16 mouse cellular contexts compared by ENCODE assay signal in the genomic region with DNA sequence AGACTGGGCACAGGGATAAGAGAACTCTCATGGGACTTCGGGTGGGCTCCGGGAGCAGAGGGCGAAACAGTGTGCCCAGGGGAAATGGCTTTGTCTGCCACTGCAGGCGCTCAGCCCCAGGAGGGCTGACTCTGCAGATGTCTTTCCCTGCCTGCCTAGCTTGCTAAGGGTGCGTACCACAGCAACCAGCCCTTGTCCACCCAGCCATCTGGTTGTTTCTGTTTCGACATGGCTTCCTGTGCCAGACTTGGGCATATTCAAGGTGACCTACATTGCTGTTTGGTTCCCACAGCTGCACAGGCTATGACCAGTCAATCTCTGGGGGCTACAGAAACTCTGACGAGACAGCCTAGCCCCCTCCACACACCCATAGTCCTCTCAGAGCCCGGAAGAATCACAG.
DNase-seq lines count a peak whose midpoint lies in the region; ATAC-seq and TF ChIP-seq lines count a peak whose summit lies in the region.
"Had no signal": no experiment of that assay in that cellular context is flagged by ENCODE, and none has a peak within 500 bp of the region (broad histone marks: within the 10 kb centered on the region; RNA-seq: fewer than 3 reads in every experiment).

No protein-coding gene starts in this region.

- WGBS in heart, embryonic 16.5 days, result 83% methylated on average over 8 of the region's 8 CpGs

- H3K9me3 ChIP-seq in heart, embryonic 16.5 days (replicated peaks; ENCODE audit: control insufficient read depth, low read length), result no peaks in the 10 kb centered on the region
- no peaks in the 10 kb centered on the region for H3K9me3 ChIP-seq in CH12.LX (replicated peaks; ENCODE audit: low read length)
- H3K9me3 ChIP-seq: hindbrain, embryonic 13.5 days; stomach, embryonic 15.5 days had no signal

- H3K4me3 ChIP-seq in heart, embryonic 16.5 days (ENCODE audit: low read length), result no peak overlapping the region
- H3K4me3 ChIP-seq in CH12.LX (replicated peaks in 1 of 3; ENCODE audit: low read depth in 2 of 3, low read length in 2 of 3, poor library complexity in 1 of 3), result no peak overlapping the region
- H3K4me3 ChIP-seq: hindbrain, embryonic 13.5 days; stomach, embryonic 15.5 days had no signal

- dilution Hi-C loops in CH12.LX (cut with MboI; ENCODE audit: extremely low pct_ligation_motif_present, extremely low pct_unique_long_range_greater_than_20kb, low sequenced_read_pairs), result no loop called here

- TF ChIP-seq POLR2A in CH12.LX (IDR thresholded peaks at IDR 0.05; ENCODE audit: low read depth, low read length), result no peak

- H3K27me3 ChIP-seq in heart, embryonic 16.5 days (ENCODE audit: control insufficient read depth, insufficient read depth, low read length), result no peaks in the 10 kb centered on the region
- H3K27me3 ChIP-seq in CH12.LX (replicated peaks), result no peaks in the 10 kb centered on the region
- H3K27me3 ChIP-seq: hindbrain, embryonic 13.5 days; Patski; stomach, embryonic 15.5 days had no signal

- TF ChIP-seq EP300 in CH12.LX (IDR thresholded peaks at IDR 0.05; ENCODE audit: low read length), result peak; percentile 81

- no peak; the same call in 1 of the 2 replicates for TF ChIP-seq RAD21 in CH12.LX (IDR thresholded peaks at IDR 0.05; ENCODE audit: low read depth, low read length)

- ATAC-seq in heart, embryonic 16.5 days (replicated peaks; ENCODE audit: extremely low read depth, insufficient read depth, low FRiP score), result no peak
- peak; percentile 42 to 72; a peak in 3 of 4 replicates for ATAC-seq in hematopoietic stem cell, adult 5-6 weeks (replicated peaks in 1 of 2; ENCODE audit: insufficient read depth in 1 of 2, low FRiP score in 2 of 2, low TSS enrichment in 1 of 2, low read depth in 1 of 2, poor library complexity in 2 of 2, severe bottlenecking in 2 of 2)
- ATAC-seq: intestine, postnatal 0 days; Patski had no signal

- intact Hi-C loops in heart, postnatal 14 days (cut with DNase I), result no loop called here

- H3K9ac ChIP-seq in heart, embryonic 16.5 days (ENCODE audit: low read length), result 0 out of 2 replicates have a peak overlapping the region, but pooled peaks have one; percentile 13
- no peak overlapping the region for H3K9ac ChIP-seq in CH12.LX (ENCODE audit: insufficient read depth, low read depth)
- H3K9ac ChIP-seq: hindbrain, embryonic 13.5 days; stomach, embryonic 15.5 days had no signal

- H3K4me1 ChIP-seq in heart, embryonic 16.5 days (ENCODE audit: control insufficient read depth, insufficient read depth, low read length), result peaks cover 24% of the 10 kb centered on the region
- H3K4me1 ChIP-seq in CH12.LX (ENCODE audit: control insufficient read depth in 1 of 2, insufficient read depth in 2 of 2), result peaks cover 32 to 52% of the 10 kb centered on the region in 2 experiments

- H3K4me2 ChIP-seq in heart, embryonic 16.5 days (ENCODE audit: low read depth, low read length), result no peak overlapping the region
- H3K4me2 ChIP-seq in CH12.LX (ENCODE audit: insufficient read depth, low read depth, poor library complexity, severe bottlenecking), result peak overlapping the region; percentile 1; the same call in 1 of the 2 replicates
- H3K4me2 ChIP-seq: heart, embryonic 11.5 days; hindbrain, embryonic 13.5 days; midbrain, embryonic 11.5 days; stomach, embryonic 15.5 days had no signal

- in situ Hi-C loops in CH12.LX (cut with MboI; ENCODE audit: low pct_ligation_motif_present, low pct_unique_long_range_greater_than_20kb, low sequenced_read_pairs), result no loop called here

- DNase-seq in heart, postnatal 14 days, result no peak
- peak; percentile 65 for DNase-seq in CH12.LX (ENCODE audit: extremely low read depth)
- DNase-seq in thymus, postnatal 10 days (ENCODE audit: low spot score in 2 of 2), result peak; percentile 42 to 56
- DNase-seq in B cell, adult 2 months, result no peak
- no peak for DNase-seq in gastrocnemius, postnatal 4 days (ENCODE audit: low spot score in 2 of 2)
- DNase-seq: cerebellum, adult 8-10 months; embryo, embryonic 11 days; right cerebral cortex, postnatal 25 days had no signal

- no peaks in the 10 kb centered on the region for H3K79me2 ChIP-seq in CH12.LX (replicated peaks; ENCODE audit: control insufficient read depth, extremely low read depth, insufficient read depth, poor library complexity, severe bottlenecking)

- no peak overlapping the region for H3K27ac ChIP-seq in heart, embryonic 16.5 days (ENCODE audit: low read length)
- no peak overlapping the region for H3K27ac ChIP-seq in CH12.LX (ENCODE audit: insufficient read depth, low read depth)
- H3K27ac ChIP-seq: hindbrain, embryonic 13.5 days; stomach, embryonic 15.5 days had no signal

- H3K36me3 ChIP-seq in heart, embryonic 16.5 days (ENCODE audit: control insufficient read depth, insufficient read depth), result no peaks in the 10 kb centered on the region
- H3K36me3 ChIP-seq in CH12.LX (replicated peaks in 1 of 2; ENCODE audit: control insufficient read depth in 1 of 2, insufficient read depth in 1 of 2, low read length in 1 of 2), result peaks cover 0 to 74% of the 10 kb centered on the region in 2 experiments
- H3K36me3 ChIP-seq: hindbrain, embryonic 13.5 days; stomach, embryonic 15.5 days had no signal

- no peak for TF ChIP-seq CTCF in CH12.LX (conservative IDR thresholded peaks at IDR 0.05 in 1 of 2, IDR thresholded peaks at IDR 0.05 in 1 of 2; ENCODE audit: low read depth in 2 of 2, low read length in 2 of 2)

TF ChIP-seq in CH12.LX, 34 proteins besides CTCF, POLR2A, EP300 and RAD21:
- TF ChIP-seq ELF1 (IDR thresholded peaks at IDR 0.05; ENCODE audit: low read depth, low read length) (no peak), MAFK (IDR thresholded peaks at IDR 0.05; ENCODE audit: insufficient replicate concordance, low read length) (peak; percentile 57; the same call in 1 of the 2 replicates), CHD1 (IDR thresholded peaks at IDR 0.05; ENCODE audit: low read depth, low read length) (no peak), TBP (conservative IDR thresholded peaks at IDR 0.05; ENCODE audit: low read depth, low read length) (0 out of 2 replicates have a peak, but pooled peaks have one; percentile 24), ZKSCAN1 (IDR thresholded peaks at IDR 0.05; ENCODE audit: borderline replicate concordance, low read depth, low read length) (no peak), USF1 (IDR thresholded peaks at IDR 0.05; ENCODE audit: low read depth, low read length) (no peak), IRF4 (IDR thresholded peaks at IDR 0.05; ENCODE audit: low read depth, low read length) (peak; percentile 77), ETS1 (conservative IDR thresholded peaks at IDR 0.05; ENCODE audit: low read depth, low read length) (peak; percentile 71), TCF12 (IDR thresholded peaks at IDR 0.05; ENCODE audit: low read depth, low read length) (peak; percentile 95), MEF2A (IDR thresholded peaks at IDR 0.05; ENCODE audit: borderline replicate concordance, low read depth, low read length) (0 out of 2 replicates have a peak, but pooled peaks have one; percentile 24)

Comparison
In these comparisons a context has a peak if more than half of its experiments do, and no peak if none do; other contexts are left out.
1. DNase-seq: peak in CH12.LX (single experiment) and thymus, postnatal 10 days (2 of 2); none in heart, postnatal 14 days (0 of 2), B cell, adult 2 months (0 of 2) and gastrocnemius, postnatal 4 days (0 of 2).